Mouse (Mus musculus) adrenal gland, postnatal 36 days (tissue): ENCODE measurements at regions not wholly inside any gene's neighbourhood (a gene's known extent, or its start where the extent isn't known, plus 50 kb on each side); places are given as distances from the start of the nearest gene placed in this dataset.
"Not testable (repeated sequence)": the region's sequence is repeated elsewhere in the genome, so short reads cannot be mapped to it uniquely, and the experiment has no call there.

Experiments
- DNase-seq, 2 experiments: peaks; one replicate each; pipeline ENCODE4 v3.0.0; 2021; ENCODE audit warnings: mixed read lengths in 1 of 2

DNA sequence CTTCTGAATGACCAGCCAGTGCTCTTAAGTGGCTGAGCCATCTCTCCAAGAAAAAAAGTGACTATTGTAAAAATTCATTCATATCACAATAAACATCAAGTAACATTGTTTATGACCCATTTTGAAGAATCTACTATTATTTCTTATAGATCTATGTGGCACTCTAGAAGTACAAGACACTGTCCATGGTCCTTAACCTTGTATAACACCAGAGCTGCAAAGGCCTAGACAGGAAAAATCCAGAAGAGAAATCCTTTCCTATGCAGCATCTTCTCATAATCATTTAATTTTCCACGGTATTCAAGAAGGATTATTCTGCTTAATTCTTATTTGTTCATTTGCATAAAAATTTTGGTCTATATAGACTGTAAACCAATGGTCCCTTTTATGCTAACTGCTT lies 304.7 kb upstream of the Pou3f2 start:
- no peak for DNase-seq

DNA sequence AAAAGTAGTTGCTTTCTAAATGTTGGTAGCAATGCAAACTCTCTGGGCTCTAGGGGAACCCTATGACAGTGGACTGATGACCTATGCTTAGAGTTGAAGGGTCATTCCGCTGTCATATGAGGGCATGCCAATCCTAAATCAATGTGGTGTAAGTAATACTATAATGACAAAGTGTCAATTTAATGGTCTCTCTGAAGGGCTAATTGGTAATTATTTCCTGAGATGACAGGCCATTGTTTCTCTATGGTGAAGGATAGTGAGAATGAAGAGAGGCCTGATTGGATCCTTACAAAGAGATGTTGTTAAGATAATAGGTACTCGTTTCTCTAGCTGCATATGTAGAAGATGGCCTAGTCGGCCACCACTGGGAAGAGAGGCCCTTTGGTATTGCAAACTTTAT lies 299.7 kb upstream of the Pou3f2 start:
- DNase-seq: no peak

DNA sequence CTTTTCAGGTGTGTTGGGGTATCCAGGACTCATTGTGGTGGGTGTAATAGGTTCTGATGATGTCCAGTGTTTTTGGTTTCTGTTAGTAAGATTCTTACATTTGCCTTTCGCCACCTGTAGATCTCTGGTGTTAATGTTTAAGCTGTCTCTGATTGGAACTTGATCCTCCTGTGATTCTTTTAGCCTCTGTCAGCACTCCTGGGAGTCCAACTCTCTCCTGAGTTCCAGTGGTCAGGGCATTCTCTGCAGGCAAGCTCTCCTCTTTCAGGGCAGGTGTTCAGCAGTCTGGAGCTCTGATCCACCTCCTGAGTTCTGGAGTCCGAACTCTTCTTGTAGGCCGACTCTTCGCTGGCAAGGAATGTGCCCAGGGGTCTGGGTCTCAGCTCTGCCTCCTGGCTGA lies 274.9 kb upstream of the Pou3f2 start:
- not testable (repeated sequence) for DNase-seq
